Mouse (Mus musculus) liver, embryonic 11.5 days (tissue): Measurements from ENCODE around the gene Acot4. TPM values are rescaled to one million over a fixed set of nuclear protein-coding genes. Genes with fewer than 3 reads are reported as not detected.
"Not testable (repeated sequence)": the region's sequence is repeated elsewhere in the genome, so short reads cannot be mapped to it uniquely, and the experiment has no call there.

Experiments
- ATAC-seq: fragments of 200-750 bp; cut with Nextera tagmentation; replicated peaks from 2 replicates; pipeline ENCODE4 v1.8.0; 2017; ENCODE audit warnings: moderate number of reproducible peaks, mild to moderate bottlenecking, moderate TSS enrichment, moderate library complexity; ENCODE audit not compliant: low FRiP score
- DNase-seq: peaks from one replicate; pipeline ENCODE4 v3.0.0-alpha.2; 2017; ENCODE audit warnings: low spot score
- H3K27ac ChIP-seq: fragments of 300-500 bp; sonication (generic); 2 replicates; pipeline ENCODE4 v1.5.1; 2014; ENCODE audit warnings: mild to moderate bottlenecking, low read depth, low read length, control low read depth
- H3K27me3 ChIP-seq: fragments of 300-500 bp; sonication (generic); replicated peaks from 2 replicates; pipeline ENCODE4 v1.6.1; 2014; ENCODE audit warnings: low read length, mixed read lengths; ENCODE audit not compliant: control insufficient read depth, insufficient read depth
- H3K36me3 ChIP-seq: fragments of 300-500 bp; sonication (generic); 2 replicates; pipeline ENCODE4 v1.6.1; 2014; ENCODE audit warnings: mild to moderate bottlenecking, low read length, moderate library complexity, mixed read lengths; ENCODE audit not compliant: control insufficient read depth, insufficient read depth
- H3K4me1 ChIP-seq: fragments of 300-500 bp; sonication (generic); replicated peaks from 2 replicates; pipeline ENCODE4 v1.6.1; 2014; ENCODE audit warnings: low read length, mixed read lengths; ENCODE audit not compliant: control insufficient read depth, insufficient read depth
- H3K4me2 ChIP-seq: fragments of 300-500 bp; sonication (generic); 2 replicates; pipeline ENCODE4 v1.6.1; 2014; ENCODE audit warnings: mild to moderate bottlenecking, control low read depth, moderate library complexity
- H3K4me3 ChIP-seq: fragments of 300-500 bp; sonication (generic); 2 replicates; pipeline ENCODE4 v1.5.1; 2014; ENCODE audit warnings: low read depth, low read length, control low read depth
- H3K9ac ChIP-seq: fragments of 300-500 bp; sonication (generic); 2 replicates; pipeline ENCODE4 v1.6.1; 2014; ENCODE audit warnings: low read depth, low read length, control low read depth
- H3K9me3 ChIP-seq: fragments of 300-500 bp; sonication (generic); 2 replicates; pipeline ENCODE4 v1.6.1; 2016; ENCODE audit warnings: low read length, inconsistent platforms, mixed read lengths; ENCODE audit not compliant: control insufficient read depth
- WGBS: fragments of 180-500 bp; shearing (Covaris S2); extraction: QIAGEN DNeasy Blood & Tissue Kit; methylation state at CpG from one replicate; pipeline ENCODE4 v1.1.7; 2014; 5-methylcytosine and 5-hydroxymethylcytosine counted together
- polyA plus RNA-seq: library from polyadenylated mRNA; unstranded; fragments of >200 nt; fragmentation: Nextera tagmentation; extraction: Ambion mirVana; gene quantifications from 2 replicates; pipeline ENCODE4 v1.2.1, GENCODE M21; 2014

The Acot4 gene
- polyA plus RNA-seq, 1 experiment from 2014 or later: 8.4 TPM

- Histone ChIP-seq H3K4me3 (no peak overlapping the region), H3K9ac (no peak overlapping the region), H3K9me3 (no peaks in the 10 kb centered on the region), H3K36me3 (no peaks in the 10 kb centered on the region), H3K27me3 (no peaks in the 10 kb centered on the region; the same call in 1 of the 2 replicates), H3K27ac (peak overlapping the region; percentile 60; the same call in 1 of the 2 replicates), H3K4me2 (no peak overlapping the region), H3K4me1 (no peaks in the 10 kb centered on the region)
- ATAC-seq (no peak), DNase-seq (no peak)
- WGBS: 70% methylated on average over 5 of the region's 5 CpGs
These were observed 4.1 kb downstream of the Acot4 start for GRCm38 (mm10) chr12:84042248-84042647.

GRCm38 (mm10) chr12:84044045-84044444, 5.9 kb downstream of the Acot4 start:
- Histone ChIP-seq H3K4me3 (no peak overlapping the region), H3K36me3 (no peaks in the 10 kb centered on the region), H3K4me2 (no peak overlapping the region), H3K9me3 (peaks cover 5% of the 10 kb centered on the region; the same call in 1 of the 2 replicates), H3K27ac (no peak overlapping the region), H3K27me3 (no peaks in the 10 kb centered on the region), H3K4me1 (no peaks in the 10 kb centered on the region), H3K9ac (no peak overlapping the region)
- ATAC-seq (no peak), DNase-seq (no peak)
- WGBS: 60% methylated on average over 2 of the region's 2 CpGs

- H3K9me3 ChIP-seq: peaks cover 5% of the 10 kb centered on the region; the same call in 1 of the 2 replicates
- WGBS: 89% methylated on average over 1 of the region's 1 CpGs
- no peaks in the 10 kb centered on the region for H3K4me1 ChIP-seq
- no peak overlapping the region for H3K4me2 ChIP-seq
- no peaks in the 10 kb centered on the region for H3K36me3 ChIP-seq
- no peak overlapping the region for H3K4me3 ChIP-seq
- DNase-seq (no peak), ATAC-seq (no peak)
- no peaks in the 10 kb centered on the region for H3K27me3 ChIP-seq
- H3K27ac ChIP-seq: no peak overlapping the region
- H3K9ac ChIP-seq: no peak overlapping the region
These were observed 8.7 kb downstream of the Acot4 start for GRCm38 (mm10) chr12:84046906-84047305.

- not testable (repeated sequence) for H3K27ac ChIP-seq, H3K4me3 ChIP-seq, H3K9me3 ChIP-seq, H3K36me3 ChIP-seq, H3K4me1 ChIP-seq, H3K9ac ChIP-seq, ATAC-seq, H3K4me2 ChIP-seq
- DNase-seq: peak; percentile 26
- WGBS: 81% methylated on average over 5 of the region's 5 CpGs
- H3K27me3 ChIP-seq: peaks cover 23% of the 10 kb centered on the region
These were observed 12.6 kb downstream of the Acot4 start for GRCm38 (mm10) chr12:84050744-84051143.

- H3K27ac ChIP-seq: 0 out of 2 replicates have a peak within 1 kb of the TSS, but pooled peaks have one; percentile 21
- peak; percentile 30 for DNase-seq
- no peak within 1 kb of the TSS for H3K9ac ChIP-seq
- no peaks in the 10 kb centered on the region for H3K4me1 ChIP-seq
- peak within 1 kb of the TSS; percentile 49 for H3K4me3 ChIP-seq
- H3K27me3 ChIP-seq: peaks cover 23% of the 10 kb centered on the region
- ATAC-seq: no peak
- H3K9me3 ChIP-seq: peaks cover 5% of the 10 kb centered on the region; the same call in 1 of the 2 replicates
- no peaks in the 10 kb centered on the region for H3K36me3 ChIP-seq
- H3K4me2 ChIP-seq: peak within 1 kb of the TSS; percentile 73; the same call in 1 of the 2 replicates
- 46% methylated on average over 5 of the region's 5 CpGs for WGBS
These were observed 13.8 kb downstream of the Acot4 start, which contains the start of gene Acot3 for GRCm38 (mm10) chr12:84051937-84052474. Gene Acot3, plus strand, starts transcription at chr12:84052144.

GRCm38 (mm10) chr12:84052609-84053008, 14.4 kb downstream of the Acot4 start:
- Histone ChIP-seq H3K4me3 (peak overlapping the region; percentile 49), H3K9ac (no peak overlapping the region), H3K9me3 (peaks cover 5% of the 10 kb centered on the region; the same call in 1 of the 2 replicates), H3K27me3 (peaks cover 23% of the 10 kb centered on the region), H3K4me1 (no peaks in the 10 kb centered on the region), H3K36me3 (no peaks in the 10 kb centered on the region), H3K27ac (no peak overlapping the region), H3K4me2 (peak overlapping the region; percentile 73; the same call in 1 of the 2 replicates)
- 72% methylated on average over 7 of the region's 7 CpGs for WGBS
- ATAC-seq: no peak
- DNase-seq: no peak

- Histone ChIP-seq H3K4me3 (peak overlapping the region; percentile 49), H3K27ac (peak overlapping the region; percentile 21; the same call in 1 of the 2 replicates), H3K27me3 (peaks cover 23% of the 10 kb centered on the region), H3K4me1 (no peaks in the 10 kb centered on the region), H3K9me3 (peaks cover 4% of the 10 kb centered on the region; the same call in 1 of the 2 replicates), H3K9ac (no peak overlapping the region), H3K36me3 (no peaks in the 10 kb centered on the region), H3K4me2 (peak overlapping the region; percentile 73)
- DNase-seq: no peak
- no peak for ATAC-seq
- 7% methylated on average over 16 of the region's 16 CpGs for WGBS
These were observed 15.0 kb downstream of the Acot4 start for GRCm38 (mm10) chr12:84053173-84053572.

- 4% methylated on average over 39 of the region's 46 CpGs for WGBS
- no peak for ATAC-seq
- H3K27ac ChIP-seq: no peak overlapping the region; the same call in 1 of the 2 replicates
- no peak for DNase-seq
- H3K4me3 ChIP-seq: peak overlapping the region; percentile 49
- H3K9ac ChIP-seq: 0 out of 2 replicates have a peak overlapping the region, but pooled peaks have one; percentile 55
- peaks cover 23% of the 10 kb centered on the region for H3K27me3 ChIP-seq
- H3K36me3 ChIP-seq: no peaks in the 10 kb centered on the region
- peak overlapping the region; percentile 73 for H3K4me2 ChIP-seq
- H3K4me1 ChIP-seq: no peaks in the 10 kb centered on the region
- no peaks in the 10 kb centered on the region for H3K9me3 ChIP-seq
These were observed 15.7 kb downstream of the Acot4 start for GRCm38 (mm10) chr12:84053679-84054391.
